Mouse (Mus musculus): ENCODE measurements at regions not wholly inside any gene's neighbourhood (a gene's known extent, or its start where the extent isn't known, plus 50 kb on each side); places are given as distances from the start of the nearest gene placed in this dataset.
"Not testable (repeated sequence)": the region's sequence is repeated elsewhere in the genome, so short reads cannot be mapped to it uniquely, and the experiment has no call there.

GRCm38 (mm10) chr12:16378501-16378900, 232.3 kb downstream of the Lpin1 start:
- no peak for DNase-seq (ENCODE audit: low spot score in 2 of 2)

- DNase-seq (ENCODE audit: low spot score in 2 of 2): no peak
Measured at GRCm38 (mm10) chr12:16374331-16374996, 236.3 kb downstream of the Lpin1 start.

GRCm38 (mm10) chr12:16370061-16370460, 240.7 kb downstream of the Lpin1 start:
- no peak for DNase-seq (ENCODE audit: low spot score in 2 of 2)

GRCm38 (mm10) chr12:16362341-16362740, 248.4 kb downstream of the Lpin1 start:
- no peak for DNase-seq (ENCODE audit: low spot score in 2 of 2)

- DNase-seq (ENCODE audit: low spot score in 2 of 2): no peak
Measured at GRCm38 (mm10) chr12:16358831-16359230, 251.9 kb downstream of the Lpin1 start.

- DNase-seq (ENCODE audit: low spot score in 2 of 2): no peak
Measured at GRCm38 (mm10) chr12:16354711-16355110, 256.1 kb downstream of the Lpin1 start.

GRCm38 (mm10) chr12:16351751-16352150, 259.0 kb downstream of the Lpin1 start:
- no peak for DNase-seq (ENCODE audit: low spot score in 2 of 2)

GRCm38 (mm10) chr12:16349310-16349709, 261.5 kb downstream of the Lpin1 start:
- no peak for DNase-seq (ENCODE audit: low spot score in 2 of 2)

- DNase-seq (ENCODE audit: low spot score in 2 of 2): no peak
Measured at GRCm38 (mm10) chr12:16344021-16344420, 266.7 kb downstream of the Lpin1 start.

- not testable (repeated sequence) for DNase-seq (ENCODE audit: low spot score in 2 of 2)
Measured at GRCm38 (mm10) chr12:16342030-16342429, 268.7 kb downstream of the Lpin1 start.

GRCm38 (mm10) chr12:16331456-16331855, 279.3 kb downstream of the Lpin1 start:
- DNase-seq (ENCODE audit: low spot score in 2 of 2): no peak

- DNase-seq (ENCODE audit: low spot score in 2 of 2): no peak
Measured at GRCm38 (mm10) chr12:16329129-16329528, 281.6 kb downstream of the Lpin1 start.

GRCm38 (mm10) chr12:16320536-16321402, 290.0 kb downstream of the Lpin1 start:
- no peak for DNase-seq (ENCODE audit: low spot score in 2 of 2)

- DNase-seq (ENCODE audit: low spot score in 2 of 2): no peak
Measured at GRCm38 (mm10) chr12:16308101-16308500, 302.7 kb downstream of the Lpin1 start.

- no peak for DNase-seq (ENCODE audit: low spot score in 2 of 2)
Measured at GRCm38 (mm10) chr12:16304701-16305377, 305.9 kb downstream of the Lpin1 start.

GRCm38 (mm10) chr12:16285061-16285460, 325.7 kb downstream of the Lpin1 start:
- no peak for DNase-seq (ENCODE audit: low spot score in 2 of 2)

GRCm38 (mm10) chr12:16279146-16279545, 331.6 kb downstream of the Lpin1 start:
- no peak for DNase-seq (ENCODE audit: low spot score in 2 of 2)

GRCm38 (mm10) chr12:16277567-16278332, 333.0 kb downstream of the Lpin1 start:
- DNase-seq (ENCODE audit: low spot score in 2 of 2): no peak

GRCm38 (mm10) chr12:16277144-16277543, 333.6 kb downstream of the Lpin1 start:
- DNase-seq (ENCODE audit: low spot score in 2 of 2): no peak

- DNase-seq (ENCODE audit: low spot score in 2 of 2): no peak
Measured at GRCm38 (mm10) chr12:16276301-16276700, 334.5 kb downstream of the Lpin1 start.

- DNase-seq (ENCODE audit: low spot score in 2 of 2): no peak
Measured at GRCm38 (mm10) chr12:16272441-16272840, 338.3 kb downstream of the Lpin1 start.
